Mouse (Mus musculus): ENCODE measurements at regions not wholly inside any gene's neighbourhood (a gene's known extent, or its start where the extent isn't known, plus 50 kb on each side); places are given as distances from the start of the nearest gene placed in this dataset.

- ATAC-seq (ENCODE audit: insufficient number of reproducible peaks, insufficient read depth, low FRiP score, low TSS enrichment, low read depth), result no peak
- Histone ChIP-seq H3K9ac (replicated peaks) (no peak overlapping the region), H3K4me2 (no peak overlapping the region), H3K27me3 (no peaks in the 10 kb centered on the region), H3K9me3 (no peaks in the 10 kb centered on the region), H3K27ac (no peak overlapping the region), H3K36me3 (no peaks in the 10 kb centered on the region), H3K4me3 (replicated peaks) (no peak overlapping the region), H3K4me1 (replicated peaks) (no peaks in the 10 kb centered on the region; the same call in 1 of the 2 replicates)
- WGBS, result 80% methylated on average over 3 of the region's 3 CpGs
Observed at GRCm38 (mm10) chr1:121760086-121760485, 192.3 kb upstream of the Ddx18 start.

- Histone ChIP-seq H3K4me3 (replicated peaks) (no peak overlapping the region), H3K27me3 (no peaks in the 10 kb centered on the region), H3K4me1 (replicated peaks) (no peaks in the 10 kb centered on the region), H3K9me3 (no peaks in the 10 kb centered on the region), H3K9ac (replicated peaks) (no peak overlapping the region), H3K27ac (no peak overlapping the region), H3K36me3 (no peaks in the 10 kb centered on the region), H3K4me2 (no peak overlapping the region)
- ATAC-seq (ENCODE audit: insufficient number of reproducible peaks, insufficient read depth, low FRiP score, low TSS enrichment, low read depth), result no peak
- WGBS, result 81% methylated on average over 1 of the region's 1 CpGs
Observed at GRCm38 (mm10) chr1:121745181-121745580, 177.4 kb upstream of the Ddx18 start.

- Histone ChIP-seq H3K4me2 (no peak overlapping the region), H3K27me3 (no peaks in the 10 kb centered on the region), H3K9ac (replicated peaks) (no peak overlapping the region), H3K27ac (no peak overlapping the region), H3K36me3 (no peaks in the 10 kb centered on the region), H3K4me3 (replicated peaks) (no peak overlapping the region), H3K9me3 (no peaks in the 10 kb centered on the region), H3K4me1 (replicated peaks) (peaks cover 5% of the 10 kb centered on the region; the same call in 1 of the 2 replicates)
- 0 out of 2 replicates have a peak, but pooled peaks have one; percentile 42 for ATAC-seq (ENCODE audit: insufficient number of reproducible peaks, insufficient read depth, low FRiP score, low TSS enrichment, low read depth)
- 50% methylated on average over 11 of the region's 11 CpGs for WGBS
Observed at GRCm38 (mm10) chr1:121735113-121735719, 167.4 kb upstream of the Ddx18 start.

- H3K36me3 ChIP-seq, result no peaks in the 10 kb centered on the region
- ATAC-seq (ENCODE audit: insufficient number of reproducible peaks, insufficient read depth, low FRiP score, low TSS enrichment, low read depth), result 0 out of 2 replicates have a peak, but pooled peaks have one; percentile 42
Observed at GRCm38 (mm10) chr1:121734456-121735112, 166.8 kb upstream of the Ddx18 start.

GRCm38 (mm10) chr1:121709317-121709860 is 141.6 kb upstream of the Ddx18 start:
- H3K4me1 ChIP-seq (replicated peaks), result no peaks in the 10 kb centered on the region
- no peak overlapping the region for H3K9ac ChIP-seq (replicated peaks)
- H3K4me2 ChIP-seq, result no peak overlapping the region
- no peak overlapping the region for H3K4me3 ChIP-seq (replicated peaks)
- H3K9me3 ChIP-seq, result no peaks in the 10 kb centered on the region
- 63% methylated on average over 9 of the region's 9 CpGs for WGBS
- no peaks in the 10 kb centered on the region for H3K36me3 ChIP-seq
- peak; percentile 44; the same call in 1 of the 2 replicates for ATAC-seq (ENCODE audit: insufficient number of reproducible peaks, insufficient read depth, low FRiP score, low TSS enrichment, low read depth)
- H3K27me3 ChIP-seq, result no peaks in the 10 kb centered on the region
- peak overlapping the region; percentile 66; the same call in 1 of the 2 replicates for H3K27ac ChIP-seq

More at GRCm38 (mm10) chr1:121734456-121735112, 166.8 kb upstream of the Ddx18 start:
- H3K4me3 ChIP-seq (replicated peaks), result no peak overlapping the region
- H3K27me3 ChIP-seq, result no peaks in the 10 kb centered on the region
- H3K4me1 ChIP-seq (replicated peaks), result peaks cover 5% of the 10 kb centered on the region; the same call in 1 of the 2 replicates
- WGBS, result 64% methylated on average over 3 of the region's 3 CpGs
- H3K9me3 ChIP-seq, result no peaks in the 10 kb centered on the region
- H3K9ac ChIP-seq (replicated peaks), result no peak overlapping the region
- no peak overlapping the region for H3K27ac ChIP-seq
- H3K4me2 ChIP-seq, result no peak overlapping the region

- Histone ChIP-seq H3K4me2 (no peak overlapping the region), H3K27me3 (no peaks in the 10 kb centered on the region), H3K9me3 (no peaks in the 10 kb centered on the region), H3K9ac (replicated peaks) (no peak overlapping the region), H3K36me3 (no peaks in the 10 kb centered on the region), H3K4me1 (replicated peaks) (no peaks in the 10 kb centered on the region), H3K4me3 (replicated peaks) (no peak overlapping the region), H3K27ac (no peak overlapping the region)
- no peak for ATAC-seq (ENCODE audit: insufficient number of reproducible peaks, insufficient read depth, low FRiP score, low TSS enrichment, low read depth)
- 75% methylated on average over 10 of the region's 10 CpGs for WGBS
Observed at GRCm38 (mm10) chr1:121708301-121708700, 140.5 kb upstream of the Ddx18 start.

- H3K27ac ChIP-seq, result no peak overlapping the region
- H3K4me2 ChIP-seq, result no peak overlapping the region
- no peak overlapping the region for H3K4me3 ChIP-seq (replicated peaks)
- ATAC-seq (ENCODE audit: insufficient number of reproducible peaks, insufficient read depth, low FRiP score, low TSS enrichment, low read depth), result no peak
- H3K9me3 ChIP-seq, result no peaks in the 10 kb centered on the region
- 36% methylated on average over 7 of the region's 7 CpGs for WGBS
- H3K9ac ChIP-seq (replicated peaks), result no peak overlapping the region
- H3K36me3 ChIP-seq, result no peaks in the 10 kb centered on the region
- no peaks in the 10 kb centered on the region for H3K27me3 ChIP-seq
- no peaks in the 10 kb centered on the region for H3K4me1 ChIP-seq (replicated peaks)
Observed at GRCm38 (mm10) chr1:121701826-121702225, 134.0 kb upstream of the Ddx18 start.

GRCm38 (mm10) chr1:121653901-121654300 is 86.1 kb upstream of the Ddx18 start:
- 100% methylated on average over 1 of the region's 1 CpGs for WGBS
- no peak overlapping the region for H3K4me3 ChIP-seq (replicated peaks)
- H3K4me2 ChIP-seq, result no peak overlapping the region
- H3K4me1 ChIP-seq (replicated peaks), result no peaks in the 10 kb centered on the region
- no peak for ATAC-seq (ENCODE audit: insufficient number of reproducible peaks, insufficient read depth, low FRiP score, low TSS enrichment, low read depth)
- H3K27me3 ChIP-seq, result no peaks in the 10 kb centered on the region
- H3K9me3 ChIP-seq, result no peaks in the 10 kb centered on the region
- H3K36me3 ChIP-seq, result no peaks in the 10 kb centered on the region
- no peak overlapping the region for H3K9ac ChIP-seq (replicated peaks)
- no peak overlapping the region for H3K27ac ChIP-seq

- no peaks in the 10 kb centered on the region for H3K27me3 ChIP-seq
- no peak overlapping the region for H3K27ac ChIP-seq
- WGBS, result 90% methylated on average over 3 of the region's 3 CpGs
- H3K36me3 ChIP-seq, result no peaks in the 10 kb centered on the region
- H3K9me3 ChIP-seq, result no peaks in the 10 kb centered on the region
- no peak overlapping the region for H3K4me2 ChIP-seq
- no peak overlapping the region for H3K9ac ChIP-seq (replicated peaks)
- H3K4me3 ChIP-seq (replicated peaks), result no peak overlapping the region
- no peak for ATAC-seq (ENCODE audit: insufficient number of reproducible peaks, insufficient read depth, low FRiP score, low TSS enrichment, low read depth)
- no peaks in the 10 kb centered on the region for H3K4me1 ChIP-seq (replicated peaks)
Observed at GRCm38 (mm10) chr1:121650071-121650470, 82.3 kb upstream of the Ddx18 start.

GRCm38 (mm10) chr1:121631466-121631865 is 63.7 kb upstream of the Ddx18 start:
- H3K9me3 ChIP-seq, result no peaks in the 10 kb centered on the region
- H3K9ac ChIP-seq (replicated peaks), result no peak overlapping the region
- ATAC-seq (ENCODE audit: insufficient number of reproducible peaks, insufficient read depth, low FRiP score, low TSS enrichment, low read depth), result no peak
- H3K4me1 ChIP-seq (replicated peaks), result no peaks in the 10 kb centered on the region
- no peaks in the 10 kb centered on the region for H3K27me3 ChIP-seq
- no peaks in the 10 kb centered on the region for H3K36me3 ChIP-seq
- H3K4me3 ChIP-seq (replicated peaks), result no peak overlapping the region
- 72% methylated on average over 2 of the region's 2 CpGs for WGBS
- H3K27ac ChIP-seq, result no peak overlapping the region
- no peak overlapping the region for H3K4me2 ChIP-seq

- Histone ChIP-seq H3K4me3 (replicated peaks) (no peak overlapping the region), H3K27me3 (no peaks in the 10 kb centered on the region), H3K9me3 (no peaks in the 10 kb centered on the region), H3K4me1 (replicated peaks) (no peaks in the 10 kb centered on the region), H3K27ac (no peak overlapping the region), H3K4me2 (no peak overlapping the region), H3K36me3 (no peaks in the 10 kb centered on the region), H3K9ac (replicated peaks) (no peak overlapping the region)
- ATAC-seq (ENCODE audit: insufficient number of reproducible peaks, insufficient read depth, low FRiP score, low TSS enrichment, low read depth), result no peak
- 75% methylated on average over 7 of the region's 7 CpGs for WGBS
Observed at GRCm38 (mm10) chr1:121620262-121620661, 52.5 kb upstream of the Ddx18 start.
